16 mouse cellular contexts compared by ENCODE assay signal in the genomic region with DNA sequence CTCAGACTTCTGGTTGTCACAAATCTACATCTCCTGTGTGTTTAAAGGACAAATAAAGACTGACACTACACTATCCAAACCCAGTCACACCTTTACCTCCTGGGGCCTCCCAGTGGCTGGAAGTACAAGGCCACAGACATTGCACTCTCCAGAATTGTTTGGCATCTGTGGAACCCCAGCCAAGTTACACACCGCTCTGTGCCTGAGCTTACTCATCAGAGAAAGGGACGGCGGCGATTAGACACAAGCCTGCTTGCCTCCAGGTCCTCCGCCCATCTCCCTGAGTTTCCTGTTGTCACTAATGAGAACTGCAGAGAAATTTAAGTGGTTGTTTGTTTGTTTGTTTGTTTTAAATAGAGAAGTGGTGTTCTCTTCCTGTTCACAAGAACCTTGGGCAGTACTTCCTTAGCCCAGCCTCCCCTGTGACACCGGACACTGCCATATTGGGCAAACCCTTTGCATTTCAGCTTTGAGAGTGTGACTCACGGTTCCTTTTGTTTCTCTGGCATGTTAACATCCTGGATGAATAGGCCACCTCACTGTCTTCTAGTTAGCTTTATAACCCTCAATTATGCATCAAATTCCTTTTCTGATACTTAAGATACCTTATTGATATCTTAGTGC. TPM values are rescaled to one million over a fixed set of nuclear protein-coding genes. Genes with fewer than 3 reads are reported as not detected.
DNase-seq lines count a peak whose midpoint lies in the region; ATAC-seq and TF ChIP-seq lines count a peak whose summit lies in the region.
"Had no signal": no experiment of that assay in that cellular context is flagged by ENCODE, and none has a peak within 500 bp of the region (broad histone marks: within the 10 kb centered on the region; RNA-seq: fewer than 3 reads in every experiment).

No protein-coding gene starts in this region.

- H3K27ac ChIP-seq in liver, embryonic 11.5 days (ENCODE audit: low read depth, low read length) = no peak overlapping the region
- no peak overlapping the region for H3K27ac ChIP-seq in hindbrain, postnatal 0 days
- H3K27ac ChIP-seq: embryonic facial prominence, embryonic 13.5 days; neural tube, embryonic 12.5 days had no signal

- no peak overlapping the region for H3K4me2 ChIP-seq in liver, embryonic 11.5 days
- H3K4me2 ChIP-seq in hindbrain, postnatal 0 days (ENCODE audit: low read depth, low read length) = no peak overlapping the region
- H3K4me2 ChIP-seq: embryonic facial prominence, embryonic 13.5 days; neural tube, embryonic 12.5 days had no signal

- H3K9me3 ChIP-seq in liver, embryonic 11.5 days (ENCODE audit: control insufficient read depth, low read length) = no peaks in the 10 kb centered on the region
- H3K9me3 ChIP-seq in hindbrain, postnatal 0 days (ENCODE audit: low read length) = no peaks in the 10 kb centered on the region
- H3K9me3 ChIP-seq: embryonic facial prominence, embryonic 13.5 days; neural tube, embryonic 12.5 days had no signal

- H3K9ac ChIP-seq in liver, embryonic 11.5 days (ENCODE audit: low read depth, low read length) = no peak overlapping the region
- no peak overlapping the region for H3K9ac ChIP-seq in hindbrain, postnatal 0 days (replicated peaks; ENCODE audit: low read length)
- H3K9ac ChIP-seq: embryonic facial prominence, embryonic 13.5 days; neural tube, embryonic 12.5 days had no signal

- peak; percentile 27 for DNase-seq in adrenal gland, adult 2 months
- no peak for DNase-seq in adrenal gland, adult 8-10 months
- peak; percentile 13 for DNase-seq in liver
- no peak for DNase-seq in liver, embryonic 11.5 days (ENCODE audit: low spot score)
- no peak for DNase-seq in hindbrain, postnatal 0 days (ENCODE audit: low spot score)
- no peak for DNase-seq in testis, postnatal 14 days (ENCODE audit: low spot score)
- DNase-seq: adrenal gland, postnatal 25 days; cerebellum, adult 9-11 months; left cerebral cortex, postnatal 4 days; right cerebral cortex, adult 18-20 months; thymus, postnatal 36 days had no signal

- H3K27me3 ChIP-seq in liver, embryonic 11.5 days (replicated peaks; ENCODE audit: control insufficient read depth, insufficient read depth, low read length) = no peaks in the 10 kb centered on the region
- H3K27me3 ChIP-seq in hindbrain, postnatal 0 days (ENCODE audit: insufficient read depth, low read length) = no peaks in the 10 kb centered on the region
- H3K27me3 ChIP-seq: embryonic facial prominence, embryonic 13.5 days; neural tube, embryonic 12.5 days had no signal

- no peaks in the 10 kb centered on the region for H3K36me3 ChIP-seq in liver, embryonic 11.5 days (ENCODE audit: control insufficient read depth, insufficient read depth, low read length)
- H3K36me3 ChIP-seq in hindbrain, postnatal 0 days (ENCODE audit: insufficient read depth, low read length) = no peaks in the 10 kb centered on the region
- H3K36me3 ChIP-seq: embryonic facial prominence, embryonic 13.5 days; neural tube, embryonic 12.5 days had no signal

- H3K4me3 ChIP-seq in liver, embryonic 11.5 days (ENCODE audit: low read depth, low read length) = no peak overlapping the region
- H3K4me3 ChIP-seq in hindbrain, postnatal 0 days (ENCODE audit: low read length) = no peak overlapping the region
- H3K4me3 ChIP-seq: embryonic facial prominence, embryonic 13.5 days; neural tube, embryonic 12.5 days had no signal

- ATAC-seq in liver, embryonic 11.5 days (replicated peaks; ENCODE audit: low FRiP score) = no peak
- ATAC-seq in hematopoietic stem cell, adult 5-6 weeks (replicated peaks in 1 of 2; ENCODE audit: insufficient read depth in 1 of 2, low FRiP score in 2 of 2, low TSS enrichment in 1 of 2, low read depth in 1 of 2, poor library complexity in 2 of 2, severe bottlenecking in 2 of 2) = peak; percentile 50 to 81; a peak in 3 of 4 replicates
- ATAC-seq in neutrophil, adult 5-6 weeks (ENCODE audit: extremely low read depth, insufficient number of reproducible peaks, low FRiP score, poor library complexity, severe bottlenecking) = peak; percentile 96
- no peak for ATAC-seq in hindbrain, postnatal 0 days
- ATAC-seq: hindbrain, embryonic 16.5 days had no signal

- no peaks in the 10 kb centered on the region for H3K4me1 ChIP-seq in liver, embryonic 11.5 days (replicated peaks; ENCODE audit: control insufficient read depth, insufficient read depth, low read length)
- no peaks in the 10 kb centered on the region for H3K4me1 ChIP-seq in hindbrain, postnatal 0 days (ENCODE audit: insufficient read depth, low read length)
- H3K4me1 ChIP-seq: embryonic facial prominence, embryonic 13.5 days; neural tube, embryonic 12.5 days had no signal

- TF ChIP-seq CTCF in hindbrain, postnatal 0 days (IDR thresholded peaks at IDR 0.05; ENCODE audit: low read depth) = no peak

- WGBS in liver, embryonic 11.5 days = 64% methylated on average over 7 of the region's 7 CpGs
- WGBS in hindbrain, postnatal 0 days = 74% methylated on average over 7 of the region's 7 CpGs

RNA-seq across cellular contexts. Expression of gene Cfap54, which starts 13.7 kb away (rescaled TPM):
- 1 to 10 TPM; 4.8 to 6.8 TPM for total RNA-seq in adrenal gland, adult 2 months (2021)
- polyA plus RNA-seq in adrenal gland, adult 2 months (2012; rRNA removed) = 0.35 and 1.6 TPM in 2 replicates
- total RNA-seq in adrenal gland, adult 8-10 months (2022) = 1 to 10 TPM; 4.0 to 6.1 (median 5.1) TPM
- 0.11 and 0.12 TPM in 2 replicates for polyA plus RNA-seq in liver, embryonic 11.5 days (2014; fragmentation: Nextera tagmentation; extraction: Ambion mirVana)
- 0.81 and 3.4 TPM in 2 replicates for total RNA-seq in hematopoietic stem cell, adult 5-6 weeks (2017)
- 1.9 and 2.1 TPM in 2 replicates for total RNA-seq in neutrophil, adult 5-6 weeks (2017)
- 3.5 and 5.2 TPM in 2 replicates for total RNA-seq in hindbrain, postnatal 0 days (2014; rRNA removed)
- polyA plus RNA-seq in hindbrain, postnatal 0 days (2015; fragmentation: Nextera tagmentation; extraction: Ambion mirVana) = 3.0 and 4.2 TPM in 2 replicates

Comparison
In these comparisons a context has a peak if more than half of its experiments do, and no peak if none do; other contexts are left out.
1. DNase-seq: peak in adrenal gland, adult 2 months (single experiment) and liver (single experiment); none in adrenal gland, adult 8-10 months (single experiment), liver, embryonic 11.5 days (single experiment), hindbrain, postnatal 0 days (single experiment) and testis, postnatal 14 days (single experiment).
2. ATAC-seq: peak in hematopoietic stem cell, adult 5-6 weeks (2 of 2) and neutrophil, adult 5-6 weeks (single experiment); none in liver, embryonic 11.5 days (single experiment) and hindbrain, postnatal 0 days (single experiment).